Mouse (Mus musculus) midbrain, embryonic 13.5 days (tissue): Measurements from ENCODE around the gene Zbp1. TPM values are rescaled to one million over a fixed set of nuclear protein-coding genes. Genes with fewer than 3 reads are reported as not detected.

Experiments used
- ATAC-seq: fragments of 200-750 bp; cut with Nextera tagmentation; 2 replicates; pipeline ENCODE4 v1.8.0; 2017; ENCODE audit warnings: mild to moderate bottlenecking, moderate TSS enrichment, moderate library complexity
- H3K27ac ChIP-seq: fragments of 300-500 bp; sonication (generic); 2 replicates; pipeline ENCODE4 v1.5.1; 2015; ENCODE audit warnings: inconsistent platforms, mild to moderate bottlenecking, moderate library complexity
- H3K27me3 ChIP-seq: fragments of 300-500 bp; sonication (generic); 2 replicates; pipeline ENCODE4 v1.6.1; 2015; ENCODE audit warnings: mild to moderate bottlenecking, inconsistent platforms
- H3K36me3 ChIP-seq: fragments of 300-500 bp; sonication (generic); 2 replicates; pipeline ENCODE4 v1.6.1; 2015; ENCODE audit warnings: mild to moderate bottlenecking, inconsistent platforms
- H3K4me1 ChIP-seq: fragments of 300-500 bp; sonication (generic); replicated peaks from 2 replicates; pipeline ENCODE4 v1.6.1; 2015; ENCODE audit warnings: inconsistent platforms
- H3K4me2 ChIP-seq: fragments of 300-500 bp; sonication (generic); replicated peaks from 2 replicates; pipeline ENCODE4 v1.6.1; 2015; ENCODE audit warnings: moderate library complexity, mild to moderate bottlenecking, inconsistent platforms
- H3K4me3 ChIP-seq: fragments of 300-500 bp; sonication (generic); replicated peaks from 2 replicates; pipeline ENCODE4 v1.5.1; 2015; ENCODE audit warnings: mild to moderate bottlenecking, inconsistent platforms
- H3K9ac ChIP-seq: fragments of 300-500 bp; sonication (generic); replicated peaks from 2 replicates; pipeline ENCODE4 v1.6.1; 2015; ENCODE audit warnings: mild to moderate bottlenecking, inconsistent platforms
- H3K9me3 ChIP-seq: fragments of 300-500 bp; sonication (generic); 2 replicates; pipeline ENCODE4 v1.6.1; 2016; ENCODE audit warnings: mild to moderate bottlenecking, inconsistent platforms
- WGBS: fragments of 180-500 bp; shearing (Covaris S2); methylation state at CpG from one replicate; pipeline ENCODE4 v1.1.7; 2015; 5-methylcytosine and 5-hydroxymethylcytosine counted together
- polyA plus RNA-seq: library from polyadenylated mRNA; unstranded; fragments of >200 nt; fragmentation: Nextera tagmentation; extraction: Ambion mirVana; gene quantifications from 2 replicates; pipeline ENCODE4 v1.2.1, GENCODE M21; 2015

Zbp1 gene
- polyA plus RNA-seq, 1 experiment from 2014 or later, result 0.50 TPM

DNA sequence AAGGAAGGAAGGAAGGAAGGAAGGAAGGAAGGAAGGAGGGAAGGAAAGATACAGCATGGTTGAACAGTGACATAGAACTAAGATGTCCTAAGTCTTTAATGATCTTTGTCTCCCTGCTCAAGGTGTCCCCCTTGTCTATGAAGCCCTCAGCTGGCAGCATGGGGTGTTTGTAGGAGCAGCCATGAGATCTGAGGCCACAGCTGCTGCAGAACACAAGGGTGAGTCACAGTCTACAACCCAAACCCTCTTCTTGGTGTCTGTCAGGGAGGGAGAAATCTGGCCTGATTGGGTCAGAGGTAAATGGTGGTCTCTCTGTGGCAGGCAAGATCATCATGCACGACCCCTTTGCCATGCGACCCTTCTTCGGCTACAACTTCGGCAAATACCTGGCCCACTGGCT is 60.9 kb downstream of the Zbp1 start:
- no peaks in the 10 kb centered on the region for H3K9me3 ChIP-seq
- H3K9ac ChIP-seq, result no peak overlapping the region
- H3K27me3 ChIP-seq, result no peaks in the 10 kb centered on the region
- H3K27ac ChIP-seq, result no peak overlapping the region
- WGBS, result 100% methylated on average over 4 of the region's 4 CpGs
- 0 out of 2 replicates have a peak, but pooled peaks cover 5% of the 10 kb centered on the region for H3K4me1 ChIP-seq
- ATAC-seq, result no peak
- no peak overlapping the region for H3K4me3 ChIP-seq
- no peak overlapping the region for H3K4me2 ChIP-seq
- no peaks in the 10 kb centered on the region for H3K36me3 ChIP-seq

DNA sequence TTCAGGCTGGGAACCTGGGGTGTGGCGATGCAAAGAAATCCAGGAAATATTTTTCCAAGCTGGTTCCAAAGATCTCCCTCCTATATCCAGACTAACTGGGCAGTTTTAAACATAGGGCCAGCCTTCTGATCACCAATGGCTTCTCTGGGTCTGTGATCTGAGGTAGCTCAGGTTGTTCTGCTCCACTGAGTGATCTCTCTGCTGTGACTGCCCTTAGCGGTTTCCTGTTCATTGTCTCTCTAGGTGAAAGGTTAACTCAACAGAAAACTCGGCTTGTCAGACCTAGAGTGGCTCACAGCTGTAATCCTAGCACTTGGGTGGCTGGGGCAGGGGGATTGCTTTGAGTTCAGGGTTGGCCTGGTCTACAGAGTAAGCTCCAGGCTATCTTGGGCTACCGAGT is 61.3 kb downstream of the Zbp1 start:
- ATAC-seq, result no peak
- no peak overlapping the region for H3K4me3 ChIP-seq
- H3K36me3 ChIP-seq, result no peaks in the 10 kb centered on the region
- 0 out of 2 replicates have a peak, but pooled peaks cover 5% of the 10 kb centered on the region for H3K4me1 ChIP-seq
- no peaks in the 10 kb centered on the region for H3K27me3 ChIP-seq
- no peaks in the 10 kb centered on the region for H3K9me3 ChIP-seq
- no peak overlapping the region for H3K9ac ChIP-seq
- WGBS, result 62% methylated on average over 4 of the region's 4 CpGs
- no peak overlapping the region for H3K27ac ChIP-seq
- H3K4me2 ChIP-seq, result no peak overlapping the region

DNA sequence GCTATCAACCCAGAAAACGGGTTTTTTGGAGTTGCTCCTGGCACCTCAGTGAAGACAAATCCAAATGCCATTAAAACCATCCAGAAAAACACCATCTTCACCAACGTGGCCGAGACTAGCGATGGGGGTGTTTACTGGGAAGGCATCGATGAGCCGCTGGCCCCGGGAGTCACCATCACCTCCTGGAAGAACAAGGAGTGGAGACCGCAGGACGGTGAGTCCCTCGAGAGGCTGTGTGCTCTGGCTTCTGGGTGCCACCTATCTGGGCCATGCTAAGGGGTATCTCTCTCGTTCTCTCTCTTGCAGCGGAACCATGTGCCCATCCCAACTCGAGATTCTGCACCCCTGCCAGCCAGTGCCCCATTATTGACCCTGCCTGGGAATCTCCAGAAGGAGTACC is 61.8 kb downstream of the Zbp1 start:
- Histone ChIP-seq H3K4me1 (0 out of 2 replicates have a peak, but pooled peaks cover under 1% of the 10 kb centered on the region), H3K27me3 (no peaks in the 10 kb centered on the region), H3K9ac (no peak overlapping the region), H3K4me3 (no peak overlapping the region), H3K9me3 (no peaks in the 10 kb centered on the region), H3K36me3 (no peaks in the 10 kb centered on the region), H3K4me2 (no peak overlapping the region), H3K27ac (no peak overlapping the region)
- 86% methylated on average over 13 of the region's 13 CpGs for WGBS
- no peak for ATAC-seq

Other genes with a start within 250 kb of the Zbp1 start
- 0.53 and 0.61 TPM in 2 replicates for gene Spo11, start 241.2 kb downstream of the Zbp1 start, polyA plus RNA-seq
- 121 TPM in 2 replicates for gene Rae1, start 218.8 kb downstream of the Zbp1 start, polyA plus RNA-seq
- gene Rbm38, start 198.4 kb downstream of the Zbp1 start, polyA plus RNA-seq, result 26.6 and 29.4 TPM in 2 replicates
- 0.10 and 0.15 TPM in 2 replicates for gene Ctcfl, start 99.4 kb downstream of the Zbp1 start, polyA plus RNA-seq
- gene Pck1, start 65.9 kb downstream of the Zbp1 start, polyA plus RNA-seq, result not detected in 2 replicates
- 3.9 and 4.7 TPM in 2 replicates for gene Pmepa1, start 57.6 kb upstream of the Zbp1 start, polyA plus RNA-seq